8 mouse cellular contexts compared by ENCODE assay signal in genomic region chr6:143751076-143752070, GRCm38 (mm10).
DNase-seq lines count a peak whose midpoint lies in the region; ATAC-seq and TF ChIP-seq lines count a peak whose summit lies in the region.

No protein-coding gene starts in this region.

- no peak for TF ChIP-seq POLR2A in brain, embryonic 14.5 days (IDR thresholded peaks at IDR 0.05; ENCODE audit: borderline replicate concordance, extremely low read depth, insufficient read depth, insufficient read length, poor library complexity, severe bottlenecking)

- peak overlapping the region; percentile 78 for H3K27ac ChIP-seq in intestine, postnatal 0 days (ENCODE audit: low read depth, low read length)
- H3K27ac ChIP-seq in lung, embryonic 14.5 days (ENCODE audit: low read depth), result peak overlapping the region; percentile 55
- peak overlapping the region; percentile 68 for H3K27ac ChIP-seq in stomach, embryonic 14.5 days (ENCODE audit: low read length)
- no peak overlapping the region for H3K27ac ChIP-seq in left cerebral cortex, adult 2 months

- H3K36me3 ChIP-seq in intestine, postnatal 0 days (ENCODE audit: control insufficient read depth, insufficient read depth), result no peaks in the 10 kb centered on the region
- H3K36me3 ChIP-seq in lung, embryonic 14.5 days (ENCODE audit: insufficient read depth), result no peaks in the 10 kb centered on the region
- H3K36me3 ChIP-seq in stomach, embryonic 14.5 days (ENCODE audit: control insufficient read depth, insufficient read depth, low read length), result no peaks in the 10 kb centered on the region

- no peaks in the 10 kb centered on the region for H3K9me3 ChIP-seq in intestine, postnatal 0 days (ENCODE audit: control insufficient read depth)
- H3K9me3 ChIP-seq in lung, embryonic 14.5 days (ENCODE audit: low read depth, low read length), result no peaks in the 10 kb centered on the region
- no peaks in the 10 kb centered on the region for H3K9me3 ChIP-seq in stomach, embryonic 14.5 days (ENCODE audit: control insufficient read depth, low read depth, low read length)

- peak; percentile 44 for DNase-seq in brain, embryonic 14.5 days (ENCODE audit: low read depth)
- DNase-seq in lung, embryonic 14.5 days, result peak; percentile 81
- DNase-seq in left cerebral cortex, adult 18-20 months (ENCODE audit: low spot score in 2 of 2), result no peak
- no peak for DNase-seq in layer of hippocampus, adult 18-20 months (ENCODE audit: low spot score in 2 of 2)
- DNase-seq in left cerebral cortex, adult 2 months (ENCODE audit: extremely low spot score in 1 of 2, low spot score in 2 of 2), result no peak

- peak overlapping the region; percentile 43 for H3K4me3 ChIP-seq in intestine, postnatal 0 days (ENCODE audit: low read depth, low read length)
- H3K4me3 ChIP-seq in lung, embryonic 14.5 days (ENCODE audit: low read depth, low read length), result no peak overlapping the region
- no peak overlapping the region for H3K4me3 ChIP-seq in stomach, embryonic 14.5 days (ENCODE audit: low read depth, low read length)
- H3K4me3 ChIP-seq in left cerebral cortex, adult 2 months, result no peak overlapping the region

- H3K4me1 ChIP-seq in intestine, postnatal 0 days (replicated peaks; ENCODE audit: control insufficient read depth, insufficient read depth, low read length), result no peaks in the 10 kb centered on the region; the same call in 1 of the 2 replicates
- H3K4me1 ChIP-seq in lung, embryonic 14.5 days (ENCODE audit: insufficient read depth), result no peaks in the 10 kb centered on the region
- no peaks in the 10 kb centered on the region for H3K4me1 ChIP-seq in stomach, embryonic 14.5 days (ENCODE audit: control insufficient read depth, insufficient read depth, low read length)

- H3K4me2 ChIP-seq in intestine, postnatal 0 days (replicated peaks; ENCODE audit: low read depth), result peak overlapping the region; percentile 54
- peak overlapping the region; percentile 38 for H3K4me2 ChIP-seq in lung, embryonic 14.5 days
- H3K4me2 ChIP-seq in stomach, embryonic 14.5 days (replicated peaks; ENCODE audit: low read depth, low read length), result peak overlapping the region; percentile 22

- ATAC-seq in CD4-positive, CD25-positive, alpha-beta regulatory T cell, adult 4 months, result peak; percentile 93
- ATAC-seq in intestine, postnatal 0 days, result peak; percentile 95
- peak; percentile 78 for ATAC-seq in lung, embryonic 14.5 days (ENCODE audit: insufficient read depth)
- ATAC-seq in stomach, embryonic 14.5 days (ENCODE audit: insufficient number of reproducible peaks, insufficient read depth, low FRiP score, low read depth), result peak; percentile 84

- WGBS in intestine, postnatal 0 days, result 26% methylated on average over 14 of the region's 14 CpGs
- WGBS in lung, embryonic 14.5 days, result 56% methylated on average over 14 of the region's 14 CpGs
- WGBS in stomach, embryonic 14.5 days, result 57% methylated on average over 14 of the region's 14 CpGs

- TF ChIP-seq CTCF in brain, embryonic 14.5 days (IDR thresholded peaks at IDR 0.05; ENCODE audit: borderline replicate concordance, extremely low read depth, insufficient read depth, insufficient read length), result no peak
- TF ChIP-seq CTCF in intestine, postnatal 0 days (IDR thresholded peaks at IDR 0.05; ENCODE audit: low read depth), result no peak
- no peak for TF ChIP-seq CTCF in lung, embryonic 14.5 days (IDR thresholded peaks at IDR 0.05; ENCODE audit: low read depth)
- TF ChIP-seq CTCF in left cerebral cortex, adult 2 months (IDR thresholded peaks at IDR 0.05), result no peak

- intact Hi-C loops in left cerebral cortex, adult 2 months (cut with DNase I), result no loop called here

- no peaks in the 10 kb centered on the region for H3K27me3 ChIP-seq in intestine, postnatal 0 days (replicated peaks; ENCODE audit: control insufficient read depth, insufficient read depth, low read length)
- no peaks in the 10 kb centered on the region for H3K27me3 ChIP-seq in lung, embryonic 14.5 days (ENCODE audit: insufficient read depth, low read length)
- H3K27me3 ChIP-seq in stomach, embryonic 14.5 days (ENCODE audit: control insufficient read depth, insufficient read depth, low read length), result no peaks in the 10 kb centered on the region

- peak overlapping the region; percentile 42 for H3K9ac ChIP-seq in intestine, postnatal 0 days (ENCODE audit: low read depth, low read length)
- H3K9ac ChIP-seq in lung, embryonic 14.5 days, result no peak overlapping the region
- no peak overlapping the region for H3K9ac ChIP-seq in stomach, embryonic 14.5 days (replicated peaks; ENCODE audit: low read depth, low read length)

Comparison
In these comparisons a context has a peak if more than half of its experiments do, and no peak if none do; other contexts are left out.
1. DNase-seq: peak in brain, embryonic 14.5 days (single experiment) and lung, embryonic 14.5 days (single experiment); none in left cerebral cortex, adult 18-20 months (0 of 2), layer of hippocampus, adult 18-20 months (0 of 2) and left cerebral cortex, adult 2 months (0 of 2).
2. Peak in every context shown above with its lines, with median percentiles within 50 percentile points of each other: ATAC-seq and H3K4me2 ChIP-seq.